Mouse (Mus musculus) layer of hippocampus, adult 8-10 months (tissue): Measurements from ENCODE around the gene Espn. TPM values are rescaled to one million over a fixed set of nuclear protein-coding genes. Genes with fewer than 3 reads are reported as not detected.

Experiments
- DNase-seq, 2 experiments: peaks; one replicate each; pipeline ENCODE4 v3.0.0; 2022; ENCODE audit warnings: low spot score in 2 of 2
- total RNA-seq, 4 experiments: library from RNA; stranded (reverse); gene quantifications; 2 replicates each; pipeline ENCODE4 v1.2.4; 2022

The Espn gene
- total RNA-seq, 4 experiments from 2014 or later, result 2.9 to 3.0 (median 3.0) TPM

DNA sequence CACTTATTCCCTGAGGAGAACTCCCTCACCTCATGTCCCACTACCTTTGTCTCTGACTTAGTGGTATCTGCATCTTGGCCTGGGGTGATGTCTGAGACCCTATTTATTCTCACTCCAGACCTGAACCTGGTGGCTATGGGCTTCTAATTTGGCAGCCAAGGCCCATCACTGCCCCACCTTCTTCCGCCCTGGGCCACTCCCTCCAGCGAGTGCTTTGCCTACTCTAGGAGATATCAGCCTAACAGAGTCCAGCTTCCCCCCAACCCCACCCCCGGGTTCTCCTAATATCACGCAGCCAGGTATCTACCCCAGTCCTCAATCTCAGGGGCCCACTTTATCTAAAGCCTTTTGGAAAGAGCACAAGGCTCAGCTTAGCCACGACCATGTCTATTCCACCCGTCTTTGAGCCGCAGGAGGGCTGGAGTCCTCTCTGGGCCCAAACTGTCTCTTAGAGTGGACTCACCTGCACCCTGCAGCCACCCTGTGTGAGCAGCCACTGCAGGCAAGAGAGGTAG is 663 bp downstream of the Espn start:
- DNase-seq, result no peak

DNA sequence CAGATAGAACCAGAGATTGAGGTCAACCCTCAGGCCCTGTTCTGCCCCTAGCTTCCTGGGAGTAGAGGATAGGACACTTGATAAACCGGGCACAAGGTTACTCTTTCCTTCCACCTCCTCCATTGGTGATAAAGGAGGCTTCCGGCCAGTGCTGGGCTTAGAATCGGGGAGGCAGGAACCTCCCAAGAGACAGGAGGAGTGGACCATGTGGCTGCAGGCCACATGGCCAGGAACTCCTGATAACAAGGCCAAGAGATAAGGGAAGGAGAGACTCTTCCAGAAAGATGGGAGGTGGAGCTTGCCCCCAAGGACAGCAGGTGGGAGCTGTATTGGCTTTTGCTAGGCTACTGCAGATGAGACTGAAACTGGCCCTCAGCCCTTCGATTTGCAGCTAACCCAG is 1.6 kb downstream of the Espn start:
- DNase-seq, result no peak

DNA sequence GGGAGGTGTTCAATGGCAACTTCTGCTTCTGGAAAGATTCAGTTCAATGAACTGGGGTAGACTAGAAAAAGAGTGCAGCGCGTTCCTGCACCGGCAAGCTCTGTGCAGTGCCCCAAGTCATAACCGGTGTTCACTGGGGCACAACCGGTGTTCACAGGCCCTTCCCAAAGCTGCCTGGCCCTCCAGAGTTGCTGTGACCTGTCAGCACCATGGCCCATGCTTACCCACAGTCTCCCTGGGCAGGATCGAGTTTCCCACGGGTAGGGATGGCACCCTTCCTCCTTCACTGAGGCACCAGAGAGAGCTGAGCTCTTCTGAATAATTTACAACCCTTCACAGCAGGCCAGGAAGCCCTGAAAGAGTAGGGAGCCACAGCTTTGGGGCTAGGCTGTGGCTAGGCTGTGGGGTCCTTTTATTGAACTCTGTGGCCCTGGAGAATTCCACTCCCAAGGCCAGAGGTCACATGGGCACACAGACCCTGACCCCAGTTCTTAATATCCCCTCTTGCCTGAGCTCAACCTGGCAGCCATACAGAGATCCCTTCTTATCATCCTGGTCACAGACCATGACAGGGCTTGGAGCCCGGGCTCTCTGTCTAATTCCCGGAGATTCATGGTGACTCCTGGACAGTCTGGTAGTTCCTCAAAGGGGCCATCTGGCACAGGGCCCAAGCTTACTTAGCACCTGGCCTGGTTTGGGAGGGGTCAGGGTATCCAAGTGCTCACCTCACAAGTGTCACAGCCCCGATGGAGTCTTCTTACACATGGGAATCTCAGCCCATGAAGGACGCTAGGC is 5.9 kb downstream of the Espn start:
- DNase-seq, result no peak

DNA sequence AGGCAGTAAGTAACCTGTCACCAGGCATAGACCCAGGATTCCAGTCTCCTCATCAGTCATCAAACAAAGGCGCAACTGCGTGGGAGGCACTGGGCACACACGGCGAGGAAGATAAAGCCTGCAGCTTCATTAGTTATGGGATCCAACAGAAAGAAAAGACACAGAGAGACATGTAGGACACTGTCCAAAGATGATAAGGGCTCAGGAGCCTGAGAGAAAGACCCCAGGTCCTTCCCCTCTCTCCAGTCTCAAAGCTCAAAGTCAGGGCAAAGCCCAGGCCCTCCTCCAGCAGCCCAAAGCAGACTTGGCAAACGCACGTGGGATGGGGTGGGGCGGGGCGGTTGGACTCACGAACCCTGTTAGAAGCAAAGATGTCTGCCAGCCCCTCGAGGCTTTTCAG is 6.7 kb downstream of the Espn start:
- no peak for DNase-seq

DNA sequence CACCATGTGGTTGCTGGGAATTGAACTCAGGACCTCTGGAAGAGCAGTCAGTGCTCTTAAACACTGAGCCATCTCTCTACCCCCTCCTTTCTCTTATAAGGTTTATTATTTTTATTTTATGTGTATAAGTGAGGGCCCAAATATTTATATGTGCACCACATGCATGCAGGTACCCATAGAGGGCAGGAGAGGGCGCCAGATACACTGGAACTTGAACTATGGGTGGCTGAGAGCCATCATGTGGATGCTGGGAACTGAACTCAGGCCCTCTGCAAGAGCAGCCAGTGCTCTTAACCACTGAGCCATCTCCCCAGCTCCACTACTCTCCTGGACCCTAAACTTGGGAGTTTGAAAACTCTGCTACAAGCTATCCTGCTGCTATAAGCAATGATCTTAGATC is 8.5 kb downstream of the Espn start:
- DNase-seq, result no peak

DNA sequence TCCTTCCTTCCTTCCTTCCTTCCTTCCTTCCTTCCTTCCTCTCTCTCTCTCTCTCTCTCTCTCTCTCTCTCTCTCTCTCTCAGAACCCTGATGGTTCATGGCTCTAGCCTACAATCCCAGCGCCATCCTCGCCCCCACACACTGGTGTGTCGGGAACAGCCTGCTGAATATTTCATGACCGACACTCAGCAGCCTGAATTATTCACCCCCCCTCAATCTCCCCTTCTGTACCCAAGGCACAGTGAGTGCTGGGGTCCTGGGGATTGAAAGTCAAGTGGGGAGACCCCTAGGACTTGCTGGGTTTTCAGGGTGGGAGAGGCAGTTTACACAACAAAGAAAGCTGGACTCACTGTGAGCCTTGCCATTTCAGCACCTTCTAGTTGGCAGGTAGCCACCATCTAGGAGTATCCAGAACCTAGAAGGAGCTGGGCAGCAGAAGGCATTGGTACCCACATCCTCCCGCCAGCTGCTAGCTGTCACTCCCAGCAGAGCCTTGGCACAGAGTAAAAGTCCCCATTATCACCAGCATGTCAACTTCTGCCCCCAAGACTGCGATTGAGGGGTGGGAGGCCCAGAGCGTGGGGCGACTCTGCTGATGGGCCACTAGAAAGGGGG is 10.5 kb downstream of the Espn start:
- DNase-seq, result no peak

DNA sequence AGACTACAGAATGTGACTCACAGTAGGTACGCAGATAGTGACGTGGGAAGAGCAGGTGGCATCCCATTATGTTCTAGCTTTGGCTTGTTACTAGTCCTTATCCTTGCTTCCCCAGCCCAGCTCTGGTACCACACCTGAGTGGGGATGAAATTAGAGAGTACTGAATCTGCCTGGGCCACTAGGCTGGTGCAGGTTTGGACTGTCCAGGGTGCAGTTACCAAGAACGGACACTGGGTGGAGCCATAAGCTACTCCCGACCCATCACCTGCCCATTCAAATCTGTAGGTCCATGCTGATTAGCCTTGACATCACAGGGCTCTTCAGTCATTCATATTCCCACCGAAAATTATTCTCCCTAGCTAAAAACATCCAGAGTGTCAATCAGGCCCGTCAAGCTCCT is 11.7 kb downstream of the Espn start:
- no peak for DNase-seq

DNA sequence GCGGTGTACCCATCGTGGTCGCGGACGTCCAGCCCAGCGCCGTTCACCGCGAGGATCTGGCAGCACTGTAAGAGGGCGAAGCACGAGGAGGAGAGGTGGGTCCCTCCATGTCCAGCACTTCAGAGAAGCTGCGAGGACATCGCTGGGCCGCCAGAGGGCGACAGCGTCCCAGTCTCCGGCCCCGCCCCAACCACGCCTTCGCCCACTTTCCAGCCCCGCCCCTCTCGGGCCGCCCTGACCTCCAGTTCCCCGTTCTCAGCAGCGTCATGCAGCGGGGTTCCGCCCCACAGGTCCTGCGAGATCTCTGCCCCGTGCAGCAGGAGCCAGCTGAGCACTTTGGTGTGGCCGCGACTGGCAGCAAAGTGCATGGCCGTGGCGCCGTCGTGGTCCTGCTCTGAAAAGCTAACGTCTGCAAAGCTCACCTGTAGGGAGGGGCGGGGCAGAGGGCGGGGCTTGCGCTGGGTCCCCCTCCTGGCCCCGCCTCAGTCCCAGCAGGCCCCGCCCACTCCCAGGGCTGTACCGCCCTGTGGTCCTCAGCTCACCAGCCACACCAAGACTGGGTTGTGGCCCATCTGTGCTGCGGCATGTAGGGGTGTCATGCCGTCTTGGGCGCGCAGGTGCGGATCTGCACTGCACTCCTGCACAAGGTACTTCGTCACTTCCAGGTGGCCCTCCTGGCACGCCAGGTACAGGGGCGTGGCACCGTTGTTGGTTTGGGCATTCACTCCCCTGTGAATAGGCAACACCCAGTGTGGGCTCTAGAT is 13.5 kb downstream of the Espn start:
- DNase-seq, result peak in 1 of 2 experiments; percentile 67

DNA sequence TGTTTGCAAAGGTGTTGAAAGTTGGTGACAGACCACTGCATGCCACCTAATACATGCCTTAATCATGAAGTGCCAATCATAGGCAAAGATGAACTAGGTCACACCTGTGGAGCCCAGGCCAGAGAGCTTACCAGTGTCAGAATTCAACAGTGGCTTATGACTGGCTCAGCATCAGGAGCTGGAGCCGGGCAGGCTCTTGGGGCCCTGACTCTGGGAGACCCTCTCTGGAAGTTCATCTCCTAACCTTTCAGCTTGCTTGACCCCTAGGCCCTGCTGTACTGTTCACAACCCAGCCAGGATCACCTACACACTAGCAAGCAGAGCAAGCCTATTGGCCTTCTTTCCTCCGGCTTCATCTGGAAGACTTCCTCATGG is 15.3 kb downstream of the Espn start:
- no peak for DNase-seq

DNA sequence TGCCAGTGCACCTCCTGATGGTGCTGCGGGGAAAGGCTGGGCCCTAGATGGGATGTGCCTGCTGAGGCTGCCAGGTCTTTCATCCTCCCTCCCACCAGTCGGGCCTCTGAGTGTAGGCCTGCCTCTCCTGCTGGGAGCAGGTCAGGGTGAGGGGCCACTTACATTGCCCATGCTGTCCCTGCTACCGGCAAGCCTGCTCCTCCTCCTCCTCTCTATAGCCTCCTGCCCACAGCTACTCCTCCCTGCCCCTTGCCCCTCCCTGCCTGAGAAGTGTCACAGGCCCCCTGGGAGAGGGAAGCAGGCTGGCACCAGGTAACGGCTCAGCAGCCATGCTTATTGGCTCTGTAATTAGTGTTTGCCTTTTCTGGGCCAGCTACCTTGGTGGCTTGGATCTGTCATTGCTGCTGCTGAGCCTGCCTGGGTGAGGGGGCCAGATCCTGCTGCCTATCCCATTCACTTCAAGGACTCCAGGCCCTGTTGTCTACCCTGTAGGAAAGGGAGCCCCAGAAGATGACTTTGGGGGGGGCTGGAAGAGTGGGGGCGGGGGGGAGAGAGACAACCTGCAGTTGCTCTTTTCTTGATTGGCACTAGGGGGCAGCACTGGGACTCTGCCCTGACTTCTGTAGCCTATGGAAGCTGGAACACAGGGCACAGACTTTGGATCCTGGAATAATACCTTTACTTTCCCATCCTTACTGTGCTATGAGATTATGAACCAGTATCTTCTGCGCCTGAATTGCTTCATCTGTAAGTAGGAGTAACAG is 15.9 kb downstream of the Espn start:
- no peak for DNase-seq

DNA sequence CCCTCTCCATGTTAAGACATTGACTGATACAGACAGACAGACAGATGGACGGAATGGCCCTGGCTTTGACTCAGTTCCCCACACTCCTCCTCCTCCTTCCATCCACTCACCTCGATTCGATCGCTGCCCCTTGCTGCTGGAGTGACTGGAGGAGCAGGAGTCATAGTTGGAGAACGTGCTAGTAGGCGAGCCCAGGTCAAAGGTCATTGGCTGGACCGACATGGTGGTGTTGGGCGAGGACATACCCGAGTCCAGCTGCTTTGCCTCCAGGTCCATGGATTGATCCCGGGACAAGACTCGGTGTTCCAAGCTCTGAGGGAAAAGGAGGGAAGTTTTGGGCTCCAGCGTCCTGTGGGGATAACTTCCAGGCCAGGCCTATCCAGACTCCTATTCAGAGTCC is 16.8 kb downstream of the Espn start:
- no peak for DNase-seq

DNA sequence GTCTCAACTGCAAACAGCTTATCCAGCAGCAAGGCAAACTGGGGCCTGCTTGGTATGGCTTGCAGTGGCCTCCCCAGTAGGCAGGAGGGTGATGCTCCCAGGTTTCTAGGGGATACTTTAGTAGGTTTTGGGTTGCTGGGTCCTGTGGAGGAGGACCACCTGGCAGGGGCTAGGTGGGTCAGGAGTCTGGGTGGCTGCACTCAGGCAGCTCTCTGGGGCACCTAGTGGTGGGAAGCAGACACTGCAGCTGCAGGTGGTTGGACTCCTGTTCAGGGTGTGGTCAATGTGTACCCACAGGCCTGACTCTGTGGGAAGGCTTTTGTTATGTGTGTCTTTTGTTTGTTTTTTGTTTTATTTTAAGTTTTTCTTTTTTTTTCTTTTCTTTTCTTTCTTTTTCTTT is 17.7 kb downstream of the Espn start:
- DNase-seq, result no peak

DNA sequence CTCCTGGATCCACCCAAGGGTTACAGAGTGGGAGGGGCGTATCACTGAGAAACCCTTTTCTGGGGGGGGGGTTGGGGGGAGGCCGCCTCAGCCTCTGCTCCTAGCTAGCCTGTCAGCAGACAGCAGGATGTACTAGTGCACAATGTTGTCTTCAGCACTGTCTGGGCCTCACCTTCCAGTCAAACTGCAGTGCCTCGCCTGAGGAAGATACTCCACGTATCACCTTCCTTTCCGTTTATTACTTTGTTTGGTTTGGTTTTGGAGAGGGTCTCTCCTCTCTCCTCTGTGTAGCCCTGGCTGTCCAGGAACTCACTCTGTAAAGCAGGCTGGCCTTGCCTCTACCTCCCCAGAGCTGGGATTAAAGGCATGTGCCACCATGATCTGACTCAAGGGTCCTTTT is 19.0 kb downstream of the Espn start:
- no peak for DNase-seq

DNA sequence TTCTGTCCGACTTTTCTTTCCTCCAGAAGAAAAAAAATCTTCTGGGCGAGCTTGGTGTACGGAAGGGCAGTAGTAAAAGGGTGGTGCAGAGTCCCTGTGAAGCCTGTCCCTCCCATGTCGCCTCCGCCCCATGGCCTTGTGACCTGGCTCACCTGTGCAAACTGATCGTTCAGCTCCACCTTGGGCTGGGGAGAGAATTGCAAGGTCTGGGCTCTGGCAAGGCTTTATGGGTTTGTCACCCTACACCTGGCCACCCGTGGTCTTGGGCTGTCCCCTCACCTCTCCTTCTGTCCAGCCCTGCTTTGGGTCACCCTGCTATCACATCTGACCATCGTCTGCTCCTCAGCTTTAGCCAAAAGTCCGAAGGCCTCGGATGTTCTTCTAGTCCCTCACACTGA is 19.4 kb downstream of the Espn start:
- no peak for DNase-seq

DNA sequence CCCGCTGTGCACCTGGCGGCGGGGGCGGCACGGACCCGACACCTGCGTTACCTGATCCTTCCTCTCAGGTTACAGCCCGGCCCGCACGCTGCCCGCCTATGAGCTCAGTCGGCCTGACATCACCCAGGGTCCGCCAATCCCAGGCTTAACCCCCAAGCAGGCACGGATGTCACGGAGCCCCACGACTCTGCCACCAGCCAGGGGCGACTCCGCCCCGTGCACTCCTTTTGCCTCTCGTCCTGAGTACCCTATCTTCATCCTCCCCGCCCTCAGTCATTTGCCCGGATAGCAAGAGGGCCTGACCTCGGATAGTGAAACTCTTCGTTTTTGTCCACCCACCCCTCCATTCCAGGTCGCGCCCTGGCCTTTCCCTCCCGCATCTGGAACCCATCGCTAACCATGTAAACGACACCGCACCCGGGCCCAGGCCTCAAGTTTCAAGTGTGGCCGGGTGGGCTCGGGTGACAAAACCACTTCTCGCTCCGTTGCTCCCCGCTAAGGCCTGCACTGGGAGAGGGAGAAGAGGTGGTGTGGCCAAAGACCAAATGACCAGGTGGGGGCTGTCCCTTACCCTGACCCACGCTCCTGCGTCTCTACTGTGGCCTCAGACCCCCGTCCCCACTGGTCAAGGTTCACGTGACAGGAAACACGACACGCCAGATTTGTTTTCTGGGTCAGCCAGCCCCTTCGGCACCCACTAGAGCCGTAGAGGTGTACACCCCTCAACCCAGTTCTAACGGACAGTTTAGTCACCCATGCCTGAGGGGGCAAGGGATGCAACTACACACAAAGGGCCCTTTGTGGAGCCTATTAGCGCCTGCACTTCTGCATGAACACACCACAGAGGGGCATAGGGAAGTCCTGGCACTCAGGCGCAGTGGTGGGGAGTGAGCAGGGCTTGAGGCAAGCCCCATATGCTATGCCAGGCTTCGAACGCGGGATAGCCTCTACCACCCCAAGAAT is 20.1 kb downstream of the Espn start:
- DNase-seq, result no peak

DNA sequence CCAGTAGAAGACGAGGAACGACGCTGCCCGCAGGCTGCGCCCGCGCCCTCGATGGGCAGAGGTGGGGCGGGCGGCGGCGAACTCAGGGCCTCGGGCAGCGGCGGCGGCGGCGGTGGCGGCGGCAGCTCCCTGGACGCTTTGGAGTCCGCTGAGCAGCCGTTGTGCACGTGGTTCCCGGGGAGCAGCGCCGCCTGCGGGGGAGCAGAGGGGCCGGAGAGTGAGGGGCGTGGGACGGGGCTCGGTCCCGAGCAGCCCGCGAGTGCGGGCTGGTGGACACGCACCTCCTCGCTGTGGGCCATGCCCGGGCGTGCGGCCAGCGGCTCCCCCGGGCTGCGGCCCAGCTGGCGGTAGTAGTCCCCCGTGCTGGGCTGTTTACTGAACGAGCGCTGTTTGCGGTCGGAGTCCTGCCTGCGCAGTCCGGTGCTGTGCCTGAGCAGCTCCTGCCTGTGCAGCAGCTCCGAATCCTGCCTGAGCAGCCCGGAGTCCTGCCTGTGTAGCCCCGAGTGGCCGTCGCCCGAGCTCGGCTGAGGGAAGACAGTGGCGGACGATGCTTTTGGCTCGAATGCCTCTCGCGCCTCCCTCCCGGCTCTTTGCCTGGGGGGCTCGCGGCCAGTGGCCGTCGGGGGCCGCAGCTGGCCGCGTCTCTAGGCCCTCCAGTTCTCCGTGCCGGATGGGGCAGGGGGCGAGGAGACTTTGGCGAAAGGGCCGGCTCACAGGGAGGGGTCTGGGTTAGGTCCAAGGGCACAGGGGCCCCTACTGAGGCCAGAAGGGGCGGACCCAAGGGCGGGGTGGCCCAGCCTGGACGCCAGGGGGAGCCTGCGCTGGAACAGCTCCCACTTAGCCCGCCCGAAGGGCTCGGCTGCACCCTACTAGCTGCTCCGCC is 21.2 kb downstream of the Espn start:
- DNase-seq, result no peak

DNA sequence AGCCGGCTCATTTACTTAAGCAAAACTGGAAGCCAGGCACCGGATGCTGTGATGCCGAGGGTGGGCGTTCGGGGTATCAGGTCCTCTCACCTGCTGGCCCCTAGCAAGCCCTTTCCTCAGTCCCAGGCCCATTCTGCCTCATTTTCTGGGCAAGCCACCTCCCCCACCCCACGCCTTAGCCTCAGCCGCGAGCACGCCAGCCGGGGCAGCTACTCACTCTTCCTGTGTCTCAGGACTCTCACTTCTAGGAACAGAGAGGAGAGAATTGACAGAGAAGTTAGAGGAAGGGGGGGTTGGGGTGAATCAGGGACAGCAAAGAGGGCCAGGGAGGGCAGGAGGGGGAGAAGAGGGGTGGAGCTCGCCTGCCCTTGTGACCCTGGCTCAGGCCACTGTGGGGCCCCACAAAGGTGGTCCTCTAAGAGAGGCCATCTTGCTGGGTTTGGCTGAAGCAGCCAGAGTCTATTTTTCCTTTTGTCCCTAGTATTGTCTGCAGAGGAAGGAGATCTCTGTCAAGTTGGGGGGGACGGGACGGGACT is 22.7 kb downstream of the Espn start:
- DNase-seq, result no peak

DNA sequence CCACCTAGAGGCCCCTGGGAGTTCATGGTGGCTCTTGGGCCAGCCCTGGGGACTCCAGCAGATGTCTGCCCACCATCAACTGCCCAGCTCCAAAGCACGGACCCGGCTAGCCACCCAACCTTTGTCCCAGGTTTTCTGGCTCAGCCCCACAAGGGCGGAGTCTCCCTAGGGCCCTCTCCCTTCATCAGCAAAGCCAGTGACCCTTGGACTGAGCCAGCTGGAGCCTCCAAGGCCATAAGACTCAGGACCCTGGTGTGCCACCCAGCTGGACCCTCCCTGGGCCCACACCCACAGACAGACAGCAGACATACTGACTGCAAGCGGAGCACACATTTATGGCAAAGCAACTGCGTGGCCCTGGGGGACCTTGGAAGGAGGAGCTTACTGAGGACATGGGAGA is 23.4 kb downstream of the Espn start:
- no peak for DNase-seq

DNA sequence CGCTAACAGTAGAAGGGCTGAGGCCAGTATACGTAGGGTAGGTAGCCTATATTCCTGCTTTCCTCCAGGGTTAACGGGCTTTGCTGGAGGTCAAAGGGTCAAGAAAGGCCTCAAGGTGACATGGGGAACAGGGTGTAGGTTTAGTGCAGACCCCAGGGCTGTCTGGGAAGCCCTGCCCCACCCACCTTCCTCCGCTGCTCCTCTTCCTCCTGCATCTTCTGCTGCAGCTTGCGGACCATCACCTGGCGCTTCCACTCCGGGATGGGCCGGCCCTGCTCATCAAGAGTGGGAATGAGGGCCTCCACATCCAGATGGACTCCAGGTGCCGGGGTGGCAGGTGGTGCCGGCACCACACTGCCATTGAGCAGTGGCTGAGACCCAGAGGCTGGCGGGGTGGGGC is 24.3 kb downstream of the Espn start:
- no peak for DNase-seq
